13 mouse cellular contexts compared by ENCODE assay signal in genomic region chr2:77056367-77056766, GRCm38 (mm10).
DNase-seq lines count a peak whose midpoint lies in the region; ATAC-seq and TF ChIP-seq lines count a peak whose summit lies in the region.
"Had no signal": no experiment of that assay in that cellular context is flagged by ENCODE, and none has a peak within 500 bp of the region (broad histone marks: within the 10 kb centered on the region; RNA-seq: fewer than 3 reads in every experiment).

No protein-coding gene starts in this region.

- no peak overlapping the region for H3K4me3 ChIP-seq in hindbrain, embryonic 14.5 days (replicated peaks; ENCODE audit: low read length)
- no peak overlapping the region for H3K4me3 ChIP-seq in midbrain, postnatal 0 days (ENCODE audit: low read depth, low read length)
- H3K4me3 ChIP-seq: kidney, embryonic 15.5 days; left cerebral cortex, adult 2 months had no signal

- DNase-seq in frontal cortex, postnatal 10 days (ENCODE audit: low spot score in 2 of 2) = no peak
- DNase-seq in cerebellum, adult 9-10 months = peak; percentile 11
- DNase-seq in hindbrain, embryonic 14.5 days (ENCODE audit: low spot score) = peak; percentile 50
- DNase-seq in midbrain, postnatal 0 days (ENCODE audit: low spot score) = peak; percentile 63
- no peak for DNase-seq in ovary, postnatal 14 days (ENCODE audit: low spot score)
- no peak for DNase-seq in urinary bladder, postnatal 36 days (ENCODE audit: low spot score in 2 of 2)
- no peak for DNase-seq in adrenal gland, postnatal 14 days
- DNase-seq: gastrocnemius, postnatal 10 days; lung, adult 2 months had no signal

- TF ChIP-seq CTCF in midbrain, postnatal 0 days (IDR thresholded peaks at IDR 0.05) = no peak

- H3K4me2 ChIP-seq in hindbrain, embryonic 14.5 days (replicated peaks) = peak overlapping the region; percentile 40
- H3K4me2 ChIP-seq in midbrain, postnatal 0 days (ENCODE audit: low read depth, low read length, poor library complexity, severe bottlenecking) = no peak overlapping the region
- H3K4me2 ChIP-seq: kidney, embryonic 15.5 days had no signal

- H3K9me3 ChIP-seq in hindbrain, embryonic 14.5 days (ENCODE audit: control insufficient read depth, low read length) = no peaks in the 10 kb centered on the region
- H3K9me3 ChIP-seq in midbrain, postnatal 0 days (ENCODE audit: low read length) = no peaks in the 10 kb centered on the region
- H3K9me3 ChIP-seq: kidney, embryonic 15.5 days had no signal

- WGBS in hindbrain, embryonic 14.5 days = 17% methylated on average over 11 of the region's 11 CpGs
- WGBS in midbrain, postnatal 0 days = 14% methylated on average over 11 of the region's 11 CpGs

- H3K27me3 ChIP-seq in hindbrain, embryonic 14.5 days (ENCODE audit: control insufficient read depth, insufficient read depth, low read length) = no peaks in the 10 kb centered on the region
- H3K27me3 ChIP-seq in midbrain, postnatal 0 days (ENCODE audit: insufficient read depth, low read length) = no peaks in the 10 kb centered on the region
- H3K27me3 ChIP-seq: kidney, embryonic 15.5 days had no signal

- peak; percentile 97 for ATAC-seq in frontal cortex, adult (ENCODE audit: low TSS enrichment)
- peak; percentile 80 for ATAC-seq in hindbrain, embryonic 14.5 days (ENCODE audit: low FRiP score)
- no peak for ATAC-seq in midbrain, postnatal 0 days (ENCODE audit: low FRiP score)
- ATAC-seq: Patski had no signal

- H3K36me3 ChIP-seq in hindbrain, embryonic 14.5 days (replicated peaks; ENCODE audit: control insufficient read depth, insufficient read depth) = no peaks in the 10 kb centered on the region
- no peaks in the 10 kb centered on the region for H3K36me3 ChIP-seq in midbrain, postnatal 0 days (ENCODE audit: insufficient read depth, low read length)
- H3K36me3 ChIP-seq: kidney, embryonic 15.5 days had no signal

- H3K9ac ChIP-seq in hindbrain, embryonic 14.5 days = 0 out of 2 replicates have a peak overlapping the region, but pooled peaks have one; percentile 16
- H3K9ac ChIP-seq in midbrain, postnatal 0 days (replicated peaks; ENCODE audit: low read length, poor library complexity, severe bottlenecking) = no peak overlapping the region
- H3K9ac ChIP-seq: kidney, embryonic 15.5 days had no signal

- peaks cover 19% of the 10 kb centered on the region for H3K4me1 ChIP-seq in hindbrain, embryonic 14.5 days (replicated peaks; ENCODE audit: control insufficient read depth, insufficient read depth, low read length)
- H3K4me1 ChIP-seq in midbrain, postnatal 0 days (ENCODE audit: insufficient read depth, low read length) = peaks cover 4% of the 10 kb centered on the region; the same call in 1 of the 2 replicates
- H3K4me1 ChIP-seq: kidney, embryonic 15.5 days had no signal

- peak overlapping the region; percentile 59 for H3K27ac ChIP-seq in hindbrain, embryonic 14.5 days
- no peak overlapping the region for H3K27ac ChIP-seq in midbrain, postnatal 0 days (ENCODE audit: low read depth, low read length)
- H3K27ac ChIP-seq: kidney, embryonic 15.5 days; left cerebral cortex, adult 2 months had no signal

Comparison
In these comparisons a context has a peak if more than half of its experiments do, and no peak if none do; other contexts are left out.
1. DNase-seq: peak in cerebellum, adult 9-10 months (single experiment), hindbrain, embryonic 14.5 days (single experiment) and midbrain, postnatal 0 days (single experiment); none in frontal cortex, postnatal 10 days (0 of 2), ovary, postnatal 14 days (single experiment), urinary bladder, postnatal 36 days (0 of 2) and adrenal gland, postnatal 14 days (single experiment).